Mouse (Mus musculus) kidney, adult 11 months (tissue): ENCODE measurements around the gene Scel.
"Not testable (repeated sequence)": the region's sequence is repeated elsewhere in the genome, so short reads cannot be mapped to it uniquely, and the experiment has no call there.

ENCODE experiments used
- DNase-seq: peaks from one replicate; pipeline ENCODE4 v3.0.0; 2022

Gene Scel

DNA sequence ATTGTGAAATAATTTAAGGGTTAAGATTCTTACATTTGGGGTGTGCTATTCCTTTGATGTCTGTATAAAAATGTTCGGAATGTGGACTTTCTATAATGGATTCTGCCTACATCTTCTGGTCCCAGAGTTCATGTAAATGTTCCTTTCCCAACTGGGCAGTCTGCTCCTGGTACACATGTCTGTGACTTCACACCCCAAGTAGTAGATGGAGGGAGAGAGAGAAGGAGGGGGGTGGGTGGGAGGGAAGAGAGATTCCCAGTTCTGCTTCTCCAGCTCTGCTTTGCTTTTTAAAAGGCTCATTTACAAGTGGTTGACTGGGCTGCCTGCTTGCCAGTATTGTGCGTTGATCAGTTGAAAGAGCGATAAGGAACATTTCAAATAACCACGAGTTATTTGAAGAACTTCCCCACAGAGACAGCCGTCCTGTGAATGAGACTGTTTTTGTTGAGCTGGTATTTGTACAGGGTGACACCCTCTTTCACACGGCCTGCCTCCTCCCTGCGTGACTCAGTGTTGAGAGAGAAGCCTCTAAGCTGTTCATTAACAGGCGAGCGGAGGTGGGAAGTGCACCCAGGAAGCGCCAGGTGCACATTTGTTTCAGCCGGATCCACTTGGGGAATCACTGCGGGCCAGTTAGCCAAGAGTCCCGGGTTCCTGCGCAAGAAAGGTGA is at the start of gene Scel:
TSS of gene Scel (plus strand) at position 541 of the 671 bp plus-strand sequence.
- peak; percentile 65 for DNase-seq

DNA sequence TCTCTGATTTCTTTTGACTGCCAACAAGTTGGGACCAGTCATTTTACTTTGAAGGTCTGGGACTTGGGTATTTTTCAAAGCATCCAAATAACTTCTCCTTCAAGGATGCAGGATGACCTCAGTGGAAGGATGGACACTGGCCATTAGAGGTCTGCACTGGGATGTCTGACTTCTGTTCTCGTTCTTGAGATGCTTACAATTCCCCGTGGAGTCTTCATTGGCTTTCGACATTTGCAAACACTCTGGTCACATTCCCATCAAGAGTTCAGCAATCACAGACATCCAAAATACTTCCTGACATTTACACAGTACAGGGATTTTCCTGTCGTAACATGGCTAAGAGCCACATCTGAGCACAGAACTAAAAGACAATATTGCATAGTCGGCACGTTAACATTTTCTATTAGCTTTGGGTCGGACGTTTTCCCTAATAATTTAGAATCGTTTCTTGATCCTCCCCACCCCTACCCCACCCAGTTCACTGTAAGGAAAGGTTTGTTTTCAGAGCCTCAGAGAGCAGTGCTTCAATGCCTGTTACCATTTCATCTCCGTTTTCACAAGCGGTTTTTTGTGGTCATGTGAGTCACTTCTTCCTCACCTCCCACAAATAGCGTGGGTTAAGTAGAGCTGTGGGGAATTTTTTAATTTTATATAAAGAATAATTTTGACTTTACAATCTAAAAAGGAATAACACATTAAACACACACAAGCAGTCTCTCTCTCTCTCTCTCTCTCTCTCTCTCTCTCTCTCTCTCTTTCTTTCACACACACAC is 44.3 kb upstream of the Scel start:
- no peak for DNase-seq

- peak; percentile 25 for DNase-seq
Observed at GRCm38 (mm10) chr14:103469464-103470015, 43.6 kb upstream of the Scel start.

- DNase-seq = no peak
Observed at GRCm38 (mm10) chr14:103471074-103471778, 41.9 kb upstream of the Scel start.

DNA sequence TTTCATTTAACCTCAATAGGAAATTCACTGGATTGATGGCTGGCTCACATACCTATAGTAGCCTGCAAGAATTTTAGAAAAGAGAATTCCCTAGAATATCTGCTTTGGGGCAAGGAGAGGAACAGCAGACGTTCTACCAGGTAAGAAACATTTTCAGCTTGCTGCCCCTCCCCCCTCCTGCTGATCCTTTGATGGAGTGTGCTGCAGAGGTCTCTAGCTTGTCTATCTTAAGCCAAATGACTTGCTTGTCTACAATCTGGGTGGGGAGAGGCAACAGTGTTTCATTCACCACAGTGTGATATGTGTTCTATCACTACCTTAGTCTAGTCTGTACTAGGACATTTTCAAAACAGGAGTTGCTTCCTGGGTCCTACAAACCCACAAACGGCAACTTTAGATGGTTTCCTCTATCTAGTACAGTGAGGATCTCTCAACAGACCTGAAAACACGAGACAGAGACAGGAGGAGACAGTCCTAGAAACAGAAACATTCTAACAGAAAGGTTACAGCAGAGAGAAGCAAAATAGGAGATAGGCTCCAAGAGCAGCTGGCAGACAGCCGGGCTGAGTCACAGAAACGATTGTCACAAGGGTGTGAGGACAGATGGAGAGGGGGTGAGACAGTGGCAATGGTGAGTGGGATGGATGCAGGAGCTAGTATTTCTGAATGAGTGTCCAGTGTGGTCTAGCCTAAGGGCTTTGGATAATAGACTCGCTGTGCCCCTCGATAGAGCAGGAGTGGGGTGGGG is 41.2 kb upstream of the Scel start:
- DNase-seq = no peak

- no peak for DNase-seq
Observed at GRCm38 (mm10) chr14:103472554-103472905, 40.6 kb upstream of the Scel start.

DNA sequence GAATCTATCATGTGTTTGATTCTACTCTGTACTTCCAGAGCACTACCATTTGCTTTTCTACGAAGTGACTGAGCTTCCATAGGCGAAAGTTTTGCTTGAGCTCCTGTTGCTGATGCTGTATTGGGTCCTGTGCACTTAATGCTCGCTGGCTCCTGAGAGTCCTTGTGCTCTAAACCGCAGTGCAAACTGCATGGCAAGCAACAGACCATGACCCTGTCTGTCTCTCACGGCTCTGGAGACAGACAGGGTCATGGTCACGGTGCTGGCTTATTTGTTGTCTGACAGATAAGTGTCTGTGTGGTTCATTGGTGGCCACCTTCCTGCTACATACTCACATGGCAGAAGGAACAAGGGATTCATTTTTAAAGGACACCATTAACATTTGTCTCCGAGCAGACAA is 37.8 kb upstream of the Scel start:
- DNase-seq = no peak

DNA sequence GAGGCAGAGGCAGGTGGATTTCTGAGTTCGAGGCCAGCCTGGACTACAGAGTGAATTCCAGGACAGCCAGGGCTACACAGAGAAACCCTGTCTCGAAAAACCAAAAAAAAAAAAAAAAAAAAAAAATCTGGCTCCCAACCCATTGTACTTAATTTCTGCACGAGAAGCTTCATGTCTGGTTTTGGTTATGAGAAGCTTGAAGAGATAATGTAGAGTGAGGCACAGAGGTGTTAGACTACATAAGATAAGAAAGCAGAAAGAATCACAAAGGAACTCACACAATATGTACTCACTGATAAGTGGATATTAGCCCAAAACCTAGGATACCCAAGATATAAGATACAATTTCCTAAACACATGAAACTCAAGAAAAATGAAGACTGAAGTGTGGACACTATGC is 36.9 kb upstream of the Scel start:
- not testable (repeated sequence) for DNase-seq

GRCm38 (mm10) chr14:103477281-103477680 is 35.9 kb upstream of the Scel start:
- no peak for DNase-seq

DNA sequence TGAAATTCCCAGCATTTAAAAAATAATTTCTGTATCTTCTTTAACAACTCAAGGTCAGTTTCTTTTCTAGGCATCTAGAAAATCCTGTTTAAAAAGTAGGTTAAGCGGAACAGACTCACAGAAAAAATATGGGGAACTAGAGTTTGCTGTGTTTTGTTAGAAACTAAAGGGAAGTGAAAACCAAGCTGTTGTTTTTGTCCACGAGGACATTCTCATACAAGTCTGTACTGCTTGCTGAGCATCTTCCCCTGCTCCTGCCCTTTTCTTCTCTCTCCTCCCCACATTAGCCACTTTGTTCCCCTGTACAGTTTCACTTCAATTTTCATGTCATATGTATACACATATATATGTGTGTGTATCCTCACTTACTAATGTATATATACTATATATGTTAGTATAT is 35.2 kb upstream of the Scel start:
- no peak for DNase-seq

GRCm38 (mm10) chr14:103479446-103479845 is 33.7 kb upstream of the Scel start:
- DNase-seq = no peak

- no peak for DNase-seq
Observed at GRCm38 (mm10) chr14:103481514-103481913, 31.6 kb upstream of the Scel start.

DNA sequence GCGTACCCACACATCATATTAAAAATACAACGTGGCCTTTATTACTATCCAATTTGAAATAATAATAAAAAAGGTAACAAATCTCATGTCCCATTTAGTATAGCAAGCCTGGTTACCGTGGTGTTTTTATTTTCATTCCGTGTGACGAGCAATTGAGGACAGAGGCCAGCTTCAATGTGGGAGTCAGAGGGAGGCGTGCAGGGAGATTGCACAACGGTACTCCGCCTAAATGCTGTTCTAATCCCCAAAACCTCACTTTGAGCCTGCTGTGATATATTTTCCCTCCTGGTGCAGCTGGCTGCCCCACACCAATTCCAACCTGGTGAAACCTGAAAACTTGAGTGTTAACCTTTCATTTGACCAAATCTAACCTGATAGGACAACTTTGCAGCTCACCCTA is 27.5 kb upstream of the Scel start:
- DNase-seq = no peak

GRCm38 (mm10) chr14:103486974-103487373 is 26.2 kb upstream of the Scel start:
- DNase-seq = no peak

- no peak for DNase-seq
Observed at GRCm38 (mm10) chr14:103488659-103489058, 24.5 kb upstream of the Scel start.

GRCm38 (mm10) chr14:103498199-103498598 is 14.9 kb upstream of the Scel start:
- no peak for DNase-seq

DNA sequence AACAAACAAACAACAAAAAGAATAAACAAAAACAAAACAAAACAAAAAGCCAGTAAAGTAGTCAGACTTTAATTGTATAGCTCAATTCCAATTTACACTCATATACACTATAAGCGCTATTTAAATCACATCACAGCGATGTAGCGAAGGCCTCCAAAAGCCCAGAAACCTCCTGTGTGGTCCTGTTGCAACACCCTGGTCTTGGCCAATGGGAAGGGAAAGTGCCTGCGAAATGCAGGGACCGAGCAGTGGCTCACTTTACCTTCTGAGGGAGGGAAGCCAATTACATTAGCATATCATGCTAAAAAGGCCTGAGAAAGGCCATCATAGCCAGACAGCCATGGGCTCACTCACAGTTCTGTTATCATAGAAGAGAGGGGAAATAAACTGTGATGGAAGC is 14.5 kb upstream of the Scel start:
- DNase-seq = no peak

DNA sequence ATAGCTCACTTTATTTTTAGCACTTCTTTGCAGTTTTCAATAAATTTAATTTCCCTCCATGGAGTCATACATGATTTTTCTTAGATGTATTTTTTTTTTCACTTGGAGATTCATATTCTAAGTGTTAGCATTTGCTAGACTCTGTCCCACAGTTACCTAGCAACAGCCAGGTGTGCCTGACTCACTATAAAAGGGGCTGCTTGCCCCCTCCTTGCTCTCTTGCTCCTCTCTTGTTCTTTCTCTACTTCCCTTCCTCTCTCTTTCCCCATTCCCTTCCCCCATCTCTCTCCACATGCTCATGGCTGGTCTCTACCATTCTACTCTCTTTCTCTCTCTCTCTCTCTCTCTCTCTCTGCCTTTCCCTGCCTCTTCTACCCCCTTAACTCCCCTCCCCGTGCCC is 14.1 kb upstream of the Scel start:
- no peak for DNase-seq

DNA sequence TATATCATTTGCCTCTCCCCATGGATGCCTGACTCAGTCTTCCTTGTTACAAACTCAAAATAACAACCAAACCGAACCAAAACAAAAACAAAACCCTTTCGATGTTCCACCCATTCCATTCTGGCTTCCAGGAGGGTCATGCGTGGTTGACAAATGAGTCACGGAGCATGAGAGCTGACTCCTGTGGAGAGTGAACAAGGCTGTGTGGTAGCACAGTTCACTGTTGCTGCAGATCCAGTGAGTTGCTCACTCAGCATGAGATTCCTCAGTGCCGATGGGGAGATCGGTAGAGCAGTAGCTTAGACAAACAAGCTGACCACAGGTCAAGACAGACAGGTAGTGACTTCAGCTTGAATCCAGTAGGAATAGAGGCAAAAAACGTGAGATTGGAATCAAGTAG is 12.8 kb upstream of the Scel start:
- peak; percentile 11 for DNase-seq

DNA sequence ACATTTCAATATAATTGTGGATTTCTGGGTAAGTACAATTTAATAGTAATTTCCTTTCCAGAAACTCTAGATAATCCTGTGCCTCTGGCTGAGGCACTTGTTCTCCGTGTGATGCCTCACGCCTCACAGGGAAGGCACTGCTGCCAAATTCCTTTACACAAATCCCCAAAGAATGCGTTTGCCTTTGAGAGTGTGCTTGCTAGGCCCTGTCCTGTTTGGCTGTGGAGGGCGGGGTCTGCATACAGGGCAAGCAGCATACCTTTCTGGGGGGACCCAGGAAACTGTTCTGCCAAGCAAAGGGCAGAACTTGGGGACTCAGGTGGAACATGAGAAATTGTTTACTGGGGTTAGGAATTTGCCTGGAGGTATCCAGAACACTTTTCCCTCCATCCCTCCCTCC is 12.2 kb upstream of the Scel start:
- peak; percentile 21 for DNase-seq

GRCm38 (mm10) chr14:103504514-103504913 is 8.6 kb upstream of the Scel start:
- DNase-seq = no peak

DNA sequence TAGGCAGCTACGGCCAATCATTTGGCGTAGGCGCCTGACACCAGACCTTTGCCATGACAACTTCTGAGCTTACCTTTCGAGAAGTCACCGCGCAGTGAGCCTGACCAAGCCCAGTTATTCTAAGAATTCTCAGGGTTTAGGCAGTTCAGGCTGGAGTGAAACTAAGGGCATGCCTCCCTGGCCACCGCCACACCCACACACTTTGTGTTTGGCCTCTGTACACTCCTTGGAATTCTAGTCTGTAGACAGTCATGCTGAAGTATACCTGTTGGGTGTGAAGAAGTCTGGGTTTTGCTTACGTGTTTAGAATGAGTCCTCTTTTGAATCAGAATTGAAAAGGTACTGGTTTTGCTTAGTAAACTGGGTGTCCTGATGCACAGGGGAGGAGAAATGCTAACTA is 3.6 kb upstream of the Scel start:
- no peak for DNase-seq

GRCm38 (mm10) chr14:103513473-103513811 is 300 bp downstream of the Scel start:
- no peak for DNase-seq
